Mouse (Mus musculus): ENCODE results near the gene Ube2a. TPM values are rescaled to one million over a fixed set of nuclear protein-coding genes. Genes with fewer than 3 reads are reported as not detected.

Gene Ube2a
- polyA plus RNA-seq, 1 experiment from 2014 or later, result 82.7 TPM

GRCm38 (mm10) chrX:36921346-36921745, 47.6 kb downstream of the Ube2a start:
- H3K36me3 ChIP-seq (ENCODE audit: inconsistent target), result no peaks in the 10 kb centered on the region
- WGBS (ENCODE audit: missing documents), result 79% methylated on average over 4 of the region's 4 CpGs

GRCm38 (mm10) chrX:36928791-36929190, 55.1 kb downstream of the Ube2a start:
- H3K79me2 ChIP-seq (ENCODE audit: inconsistent target), result no peaks in the 10 kb centered on the region
- H3K36me3 ChIP-seq (ENCODE audit: inconsistent target), result no peaks in the 10 kb centered on the region
- H3K4me3 ChIP-seq (ENCODE audit: inconsistent target), result no peak overlapping the region
- H3K27ac ChIP-seq, result no peak overlapping the region
- WGBS (ENCODE audit: missing documents), result 89% methylated on average over 4 of the region's 4 CpGs

More at GRCm38 (mm10) chrX:36921346-36921745, 47.6 kb downstream of the Ube2a start:
- Histone ChIP-seq H3K27ac (no peak overlapping the region), H3K4me3 (ENCODE audit: inconsistent target) (no peak overlapping the region), H3K79me2 (ENCODE audit: inconsistent target) (no peaks in the 10 kb centered on the region)

DNA sequence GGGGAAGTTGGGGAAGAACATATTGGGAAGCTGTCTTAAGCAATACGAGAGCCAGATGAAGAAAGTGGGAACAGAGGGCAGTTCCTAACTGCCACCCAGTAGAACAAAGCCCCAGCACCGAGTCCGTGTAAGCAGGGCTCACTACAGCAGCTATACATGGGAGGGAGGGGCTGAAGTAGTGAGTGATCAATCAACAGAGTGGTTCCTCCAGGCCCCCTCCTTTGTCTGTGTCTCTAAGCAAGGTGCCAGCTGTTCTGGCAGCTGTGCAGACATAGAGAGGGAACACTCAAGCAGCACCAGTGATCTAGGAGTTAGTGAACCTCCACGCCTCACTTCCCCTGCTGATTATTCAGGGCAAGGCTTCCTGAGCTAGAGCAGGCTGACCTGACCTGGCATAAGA, 56.0 kb downstream of the Ube2a start:
- Histone ChIP-seq H3K79me2 (ENCODE audit: inconsistent target) (no peaks in the 10 kb centered on the region), H3K36me3 (ENCODE audit: inconsistent target) (no peaks in the 10 kb centered on the region), H3K27ac (no peak overlapping the region), H3K4me3 (ENCODE audit: inconsistent target) (no peak overlapping the region)
- WGBS (ENCODE audit: missing documents), result 49% methylated on average over 4 of the region's 4 CpGs

GRCm38 (mm10) chrX:36930574-36930973, 56.9 kb downstream of the Ube2a start:
- Histone ChIP-seq H3K36me3 (ENCODE audit: inconsistent target) (no peaks in the 10 kb centered on the region), H3K27ac (no peak overlapping the region), H3K4me3 (ENCODE audit: inconsistent target) (no peak overlapping the region), H3K79me2 (ENCODE audit: inconsistent target) (no peaks in the 10 kb centered on the region)
- WGBS (ENCODE audit: missing documents), result 60% methylated on average over 1 of the region's 1 CpGs

Other genes with a start within 250 kb of the Ube2a start
- 3.3 to 8.8 TPM (median 6.5 TPM) in 3 replicates for gene Akap17b, start 228.5 kb upstream of the Ube2a start, polyA plus RNA-seq (2018)
- 4.7 to 7.4 TPM (median 6.4 TPM) in 3 replicates for gene Slc25a43, start 130.2 kb upstream of the Ube2a start, polyA plus RNA-seq (2018)
- 248 to 697 TPM (median 593 TPM) in 3 replicates for gene Slc25a5, start 78.2 kb upstream of the Ube2a start, polyA plus RNA-seq (2018)
- gene C330007P06Rik, start 211 bp downstream of the Ube2a start, polyA plus RNA-seq (2018), result 42.8 to 43.3 TPM (median 43.2 TPM) in 3 replicates
- 2.7 to 6.4 TPM (median 4.6 TPM) in 3 replicates for gene Nkrf, start 29.0 kb downstream of the Ube2a start, polyA plus RNA-seq (2018)
- gene Sept6, start 117.9 kb downstream of the Ube2a start, polyA plus RNA-seq (2018), result 2.7 to 5.3 TPM (median 3.9 TPM) in 3 replicates
- not detected in 3 replicates for gene Sowahd, start 174.9 kb downstream of the Ube2a start, polyA plus RNA-seq (2018)
- gene Rpl39, start 211.5 kb downstream of the Ube2a start, polyA plus RNA-seq (2018), result 127 to 644 TPM (median 571 TPM) in 3 replicates
- gene Upf3b, start 236.4 kb downstream of the Ube2a start, polyA plus RNA-seq (2018), result 12.7 to 28.5 TPM (median 13.0 TPM) in 3 replicates

Data from macrophage (primary cell).